Mouse (Mus musculus): Measurements from ENCODE around the gene Dlgap5. TPM values are rescaled to one million over a fixed set of nuclear protein-coding genes. Genes with fewer than 3 reads are reported as not detected.

The Dlgap5 gene
- total RNA-seq (2012; rRNA removed), result 48.9 and 50.8 TPM in 2 replicates
- 53.5 and 59.9 TPM in 2 replicates for total RNA-seq (2014; rRNA removed)
- polyA plus RNA-seq (2012; ENCODE audit: insufficient read length, low read depth), result 57.0 and 62.9 TPM in 2 replicates

- Histone ChIP-seq H3K27me3 (replicated peaks) (no peaks in the 10 kb centered on the region), H3K36me3 (replicated peaks in 1 of 2; ENCODE audit: control insufficient read depth in 1 of 2, insufficient read depth in 1 of 2, low read length in 1 of 2) (peaks cover 14 to 34% of the 10 kb centered on the region in 2 experiments), H3K4me3 (replicated peaks in 1 of 3; ENCODE audit: low read depth in 2 of 3, low read length in 2 of 3, poor library complexity in 1 of 3) (peak within 1 kb of the TSS; percentile 71 to 94 (median 75)), H3K27ac (ENCODE audit: insufficient read depth, low read depth) (no peak within 1 kb of the TSS), H3K79me2 (replicated peaks; ENCODE audit: control insufficient read depth, extremely low read depth, insufficient read depth, poor library complexity, severe bottlenecking) (peaks cover 20% of the 10 kb centered on the region), H3K9ac (ENCODE audit: insufficient read depth, low read depth) (peak within 1 kb of the TSS; percentile 73), H3K4me2 (ENCODE audit: insufficient read depth, low read depth, poor library complexity, severe bottlenecking) (peak within 1 kb of the TSS; percentile 64), H3K4me1 (ENCODE audit: control insufficient read depth in 1 of 2, insufficient read depth in 2 of 2) (peaks cover 0 to 24% of the 10 kb centered on the region in 2 experiments; a peak in 2 of 4 replicates), H3K9me3 (replicated peaks; ENCODE audit: low read length) (no peaks in the 10 kb centered on the region)
- dilution Hi-C loops (cut with MboI; ENCODE audit: extremely low pct_ligation_motif_present, extremely low pct_unique_long_range_greater_than_20kb, low sequenced_read_pairs), result no loop called here
- peak; percentile 96 for DNase-seq (ENCODE audit: extremely low read depth)
- TF ChIP-seq CTCF (conservative IDR thresholded peaks at IDR 0.05 in 1 of 2, IDR thresholded peaks at IDR 0.05 in 1 of 2; ENCODE audit: low read depth in 2 of 2, low read length in 2 of 2) (no peak), ETS1 (conservative IDR thresholded peaks at IDR 0.05; ENCODE audit: low read depth, low read length) (no peak), JUND (conservative IDR thresholded peaks at IDR 0.05; ENCODE audit: low read depth, low read length) (no peak), HCFC1 (IDR thresholded peaks at IDR 0.05; ENCODE audit: low read depth, low read length) (peak; percentile 77), CHD1 (IDR thresholded peaks at IDR 0.05; ENCODE audit: low read depth, low read length) (no peak), SIN3A (IDR thresholded peaks at IDR 0.05; ENCODE audit: low read length) (peak; percentile 99), TCF12 (IDR thresholded peaks at IDR 0.05; ENCODE audit: low read depth, low read length) (peak; percentile 14; the same call in 1 of the 2 replicates), ZC3H11A (IDR thresholded peaks at IDR 0.05; ENCODE audit: low read depth, low read length) (no peak), ZKSCAN1 (IDR thresholded peaks at IDR 0.05; ENCODE audit: borderline replicate concordance, low read depth, low read length) (no peak), SMC3 (IDR thresholded peaks at IDR 0.05; ENCODE audit: low read depth, low read length) (no peak), MXI1 (IDR thresholded peaks at IDR 0.05; ENCODE audit: low read depth, low read length) (peak; percentile 89), POLR2AphosphoS2 (IDR thresholded peaks at IDR 0.05; ENCODE audit: low read depth, low read length) (peak; percentile 60; the same call in 1 of the 2 replicates), RAD21 (IDR thresholded peaks at IDR 0.05; ENCODE audit: low read depth, low read length) (no peak), IRF4 (IDR thresholded peaks at IDR 0.05; ENCODE audit: low read depth, low read length) (peak; percentile 39; the same call in 1 of the 2 replicates), EP300 (IDR thresholded peaks at IDR 0.05; ENCODE audit: low read length) (no peak), MAFK (IDR thresholded peaks at IDR 0.05; ENCODE audit: insufficient replicate concordance, low read length) (no peak), ZMIZ1 (IDR thresholded peaks at IDR 0.05; ENCODE audit: low read depth, low read length) (0 out of 2 replicates have a peak, but pooled peaks have one; percentile 18), PAX5 (IDR thresholded peaks at IDR 0.05; ENCODE audit: low read length) (no peak), POLR2A (IDR thresholded peaks at IDR 0.05; ENCODE audit: low read depth, low read length) (peak; percentile 75), GABPA (IDR thresholded peaks at IDR 0.05; ENCODE audit: insufficient replicate concordance, low read depth, low read length) (no peak), BHLHE40 (IDR thresholded peaks at IDR 0.05; ENCODE audit: low read depth, low read length) (no peak), TBP (conservative IDR thresholded peaks at IDR 0.05; ENCODE audit: low read depth, low read length) (peak; percentile 49), MEF2A (IDR thresholded peaks at IDR 0.05; ENCODE audit: borderline replicate concordance, low read depth, low read length) (no peak), USF1 (IDR thresholded peaks at IDR 0.05; ENCODE audit: low read depth, low read length) (no peak), ELF1 (IDR thresholded peaks at IDR 0.05; ENCODE audit: low read depth, low read length) (peak; percentile 93), MYC (IDR thresholded peaks at IDR 0.05; ENCODE audit: low read depth, low read length) (no peak), MAZ (IDR thresholded peaks at IDR 0.05; ENCODE audit: low read depth, low read length) (peak; percentile 61; the same call in 1 of the 2 replicates), MAX (IDR thresholded peaks at IDR 0.05; ENCODE audit: low read length) (no peak), CHD2 (IDR thresholded peaks at IDR 0.05; ENCODE audit: low read length) (peak; percentile 86), KAT2A (IDR thresholded peaks at IDR 0.05; ENCODE audit: insufficient replicate concordance, low read length) (0 out of 2 replicates have a peak, but pooled peaks have one; percentile 46), NRF1 (IDR thresholded peaks at IDR 0.05; ENCODE audit: low read depth, low read length) (no peak), RCOR1 (conservative IDR thresholded peaks at IDR 0.05; ENCODE audit: low read depth, low read length) (no peak), UBTF (IDR thresholded peaks at IDR 0.05; ENCODE audit: low read depth, low read length) (no peak), JUN (IDR thresholded peaks at IDR 0.05; ENCODE audit: insufficient read depth, low read depth, low read length) (no peak), USF2 (conservative IDR thresholded peaks at IDR 0.05; ENCODE audit: low read depth, low read length) (no peak), NELFE (IDR thresholded peaks at IDR 0.05; ENCODE audit: low read depth, low read length) (peak; percentile 67; the same call in 1 of the 2 replicates), E2F4 (IDR thresholded peaks at IDR 0.05; ENCODE audit: insufficient replicate concordance, low read depth, low read length) (peak; percentile 95), ZNF384 (IDR thresholded peaks at IDR 0.05; ENCODE audit: low read depth, low read length) (no peak)
- in situ Hi-C loops (cut with MboI; ENCODE audit: low pct_ligation_motif_present, low pct_unique_long_range_greater_than_20kb, low sequenced_read_pairs), result no loop called here
Measured at GRCm38 (mm10) chr14:47417775-47418665, at the start of gene Dlgap5. Gene Dlgap5 (minus strand): TSS chr14:47418407.

Measured in CH12.LX (cell line).